Mouse (Mus musculus) liver, embryonic 14.5 days (tissue): Measurements from ENCODE around the gene Vta1.

Experiments used
- CTCF ChIP-seq: IDR thresholded peaks from 2 replicates; pipeline ENCODE4 v1.5.1; 2016; ENCODE audit warnings: antibody characterized with exemption, low read depth, control low read depth
- EP300 ChIP-seq: IDR thresholded peaks from 2 replicates; pipeline ENCODE4 v1.6.1; 2016; ENCODE audit warnings: antibody characterized with exemption, low read depth

GRCm38 (mm10) chr10:14660875-14661274 is 44.5 kb downstream of the Vta1 start:
- TF ChIP-seq CTCF = no peak
- no peak for TF ChIP-seq EP300
